Mouse (Mus musculus): ENCODE results near the gene Srrm4. TPM values are rescaled to one million over a fixed set of nuclear protein-coding genes. Genes with fewer than 3 reads are reported as not detected.

Srrm4 gene
- polyA plus RNA-seq, 3 experiments from 2014 or later, result not detected

GRCm38 (mm10) chr5:116552584-116552983, 39.0 kb downstream of the Srrm4 start:
- no peak for ATAC-seq

GRCm38 (mm10) chr5:116545746-116546145, 45.9 kb downstream of the Srrm4 start:
- ATAC-seq, result no peak

- ATAC-seq, result no peak
Observed at GRCm38 (mm10) chr5:116542317-116542716, 49.3 kb downstream of the Srrm4 start.

DNA sequence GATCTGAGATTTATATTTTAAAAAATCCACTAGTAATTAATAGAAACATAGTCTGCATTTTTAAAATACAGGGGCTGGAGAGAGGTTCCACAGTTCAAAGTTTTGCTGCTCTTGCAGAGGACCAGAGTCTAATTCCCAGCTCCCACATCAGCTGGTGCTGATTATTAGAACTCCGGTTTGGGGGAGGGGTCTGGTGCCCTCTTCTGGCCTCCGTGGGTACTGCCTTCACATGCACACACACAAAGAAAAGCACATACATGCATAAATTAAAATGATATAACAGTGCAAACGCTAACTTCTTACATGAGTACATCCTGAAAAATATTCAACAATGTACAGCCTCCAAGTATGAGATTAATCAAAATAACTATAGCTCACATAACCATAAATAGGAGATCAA, 50.5 kb downstream of the Srrm4 start:
- no peak for ATAC-seq

GRCm38 (mm10) chr5:116539360-116539759, 52.3 kb downstream of the Srrm4 start:
- no peak for ATAC-seq

GRCm38 (mm10) chr5:116538491-116538890, 53.1 kb downstream of the Srrm4 start:
- no peak for ATAC-seq

- no peak for ATAC-seq
Observed at GRCm38 (mm10) chr5:116526324-116526723, 65.3 kb downstream of the Srrm4 start.

GRCm38 (mm10) chr5:116525308-116525707, 66.3 kb downstream of the Srrm4 start:
- ATAC-seq, result no peak

DNA sequence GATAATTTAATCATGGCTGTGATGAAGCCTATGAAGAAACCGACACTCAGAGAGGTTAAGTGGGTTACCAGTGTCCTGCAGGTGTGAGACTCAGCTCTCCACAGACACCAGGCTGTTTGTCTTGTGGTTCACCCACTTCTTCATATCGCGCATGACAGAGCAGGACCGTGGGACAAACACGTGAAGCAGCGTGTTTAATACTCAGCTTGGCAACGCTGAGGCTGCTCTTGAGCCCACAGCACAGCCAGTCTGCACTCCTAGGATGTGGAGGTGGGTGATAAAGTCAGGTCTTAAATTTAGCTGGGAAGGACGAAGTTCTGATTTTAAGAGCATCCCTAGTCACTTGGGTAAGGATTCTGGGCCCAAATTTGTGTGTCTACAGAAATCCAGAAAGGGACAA, 68.1 kb downstream of the Srrm4 start:
- no peak for ATAC-seq

DNA sequence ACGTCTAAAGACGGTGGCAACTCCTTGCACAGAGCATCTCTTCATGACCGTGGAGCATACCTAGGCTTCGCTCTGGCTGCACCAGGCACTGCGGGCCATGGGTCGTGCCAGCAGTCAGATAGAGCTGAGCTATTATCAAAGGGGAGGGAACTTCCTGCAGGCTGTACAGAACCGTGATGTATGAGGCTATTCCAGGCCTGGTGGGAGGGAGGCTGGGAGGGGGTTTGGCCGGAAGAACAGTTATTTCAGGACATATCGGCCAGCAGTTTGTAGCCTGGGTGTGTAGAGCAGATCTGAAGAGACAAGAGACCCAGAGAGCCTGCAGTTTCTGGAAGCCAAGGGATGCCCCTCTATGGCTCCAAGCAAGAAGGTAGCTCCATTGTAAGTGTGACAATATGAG, 68.5 kb downstream of the Srrm4 start:
- no peak for ATAC-seq

DNA sequence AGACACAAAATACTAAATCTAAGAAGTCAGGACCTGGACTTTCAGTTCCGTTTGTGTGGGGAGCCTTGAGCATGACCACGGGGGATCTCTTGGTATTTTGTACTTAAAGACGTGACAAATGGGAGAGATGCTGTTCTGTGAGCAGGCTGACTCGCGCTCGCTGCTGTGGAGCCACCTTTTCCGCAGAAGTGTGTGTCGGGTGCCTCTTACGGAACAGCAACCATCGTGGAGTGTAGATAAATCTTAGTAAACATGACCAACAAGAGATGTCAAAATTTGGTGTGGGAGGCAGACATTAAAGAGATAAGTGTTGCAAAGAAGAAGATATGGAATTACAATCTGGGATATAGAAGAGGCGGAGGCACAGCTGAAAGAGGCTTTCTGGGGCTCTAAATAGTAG, 69.3 kb downstream of the Srrm4 start:
- ATAC-seq, result no peak

- no peak for ATAC-seq
Observed at GRCm38 (mm10) chr5:116518047-116518446, 73.6 kb downstream of the Srrm4 start.

DNA sequence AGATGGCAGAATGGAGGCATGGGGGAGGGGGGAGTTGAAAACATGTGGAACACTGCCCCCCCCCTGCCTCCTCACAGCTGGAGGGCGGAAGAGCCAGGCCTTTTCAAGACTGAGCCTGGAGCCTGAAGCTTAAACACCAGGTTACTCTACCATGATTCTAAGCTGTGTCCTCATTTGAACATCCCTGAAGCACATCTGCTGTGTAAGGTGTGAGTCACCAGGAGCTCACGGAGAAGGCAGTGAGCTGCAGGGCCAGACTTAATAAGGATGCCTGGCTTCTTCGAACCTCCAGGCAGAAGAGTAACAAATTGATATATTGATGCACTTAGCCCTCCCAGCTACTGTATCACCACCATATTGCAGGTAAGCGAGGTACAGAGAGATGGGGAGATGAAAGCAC, 79.5 kb downstream of the Srrm4 start:
- ATAC-seq, result no peak

GRCm38 (mm10) chr5:116510229-116510628, 81.4 kb downstream of the Srrm4 start:
- no peak for ATAC-seq

DNA sequence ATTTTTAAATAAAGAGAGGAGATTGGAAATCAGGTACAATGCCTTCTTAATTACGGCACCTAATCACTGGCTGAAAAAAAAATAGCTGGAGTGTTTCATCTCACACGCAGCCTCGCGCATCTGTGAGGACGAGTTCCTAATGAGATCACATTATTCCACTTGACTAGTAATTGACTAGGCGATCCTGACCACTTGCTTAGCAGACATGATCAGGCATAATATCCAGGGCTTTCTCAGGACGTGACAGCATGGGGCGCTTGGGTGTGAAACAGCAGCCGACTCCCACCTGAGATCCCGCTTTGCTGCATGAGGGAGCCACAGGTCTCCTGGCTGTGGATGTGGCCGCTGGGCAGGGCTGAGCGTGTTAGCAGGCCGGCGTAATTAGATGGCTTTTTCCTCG, 90.3 kb downstream of the Srrm4 start:
- ATAC-seq, result no peak

- no peak for ATAC-seq
Observed at GRCm38 (mm10) chr5:116498880-116499640, 92.6 kb downstream of the Srrm4 start.

GRCm38 (mm10) chr5:116497866-116498265, 93.8 kb downstream of the Srrm4 start:
- ATAC-seq, result no peak

DNA sequence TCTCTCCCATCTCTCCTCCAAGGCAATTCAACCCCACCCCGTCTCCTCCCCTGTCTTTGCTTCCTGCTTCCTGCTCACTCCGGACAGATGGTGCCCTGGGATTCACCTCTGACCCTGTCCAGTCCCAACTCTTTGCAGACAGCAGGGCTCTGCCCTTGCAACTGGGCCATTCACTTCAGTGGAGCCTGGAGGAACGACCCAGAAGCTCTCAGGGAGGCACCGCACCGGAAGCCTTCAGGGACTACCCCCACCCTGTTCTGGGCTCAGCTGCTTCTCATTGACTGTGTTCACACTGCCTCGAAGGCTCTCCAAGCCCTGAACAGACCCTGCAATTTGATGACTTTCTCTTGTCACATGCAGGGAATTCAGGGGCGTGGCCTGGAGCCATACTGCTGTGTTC, 94.4 kb downstream of the Srrm4 start:
- no peak for ATAC-seq

- no peak for ATAC-seq
Observed at GRCm38 (mm10) chr5:116496717-116497116, 94.9 kb downstream of the Srrm4 start.

- no peak for ATAC-seq
Observed at GRCm38 (mm10) chr5:116495466-116495865, 96.2 kb downstream of the Srrm4 start.

DNA sequence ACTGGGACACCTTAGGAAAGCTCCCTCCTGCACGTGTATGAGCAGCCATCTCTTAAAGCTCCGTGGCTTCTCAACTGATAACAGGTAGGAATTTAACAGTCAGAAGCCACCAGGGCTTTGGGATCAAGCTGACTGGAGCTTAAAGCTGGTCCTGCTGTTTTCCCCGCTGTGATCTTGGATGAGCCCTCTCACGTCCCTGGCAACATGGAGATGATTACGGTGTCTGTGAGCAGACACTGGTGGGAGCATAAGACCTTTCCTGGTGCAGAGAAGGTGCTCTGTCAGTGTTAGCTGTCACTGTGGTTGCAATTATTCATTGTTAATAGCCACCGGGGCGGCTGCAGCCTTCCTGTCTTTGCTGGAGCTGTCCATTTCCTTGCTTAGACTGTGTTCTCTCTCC, 97.2 kb downstream of the Srrm4 start:
- no peak for ATAC-seq

GRCm38 (mm10) chr5:116492726-116493125, 98.9 kb downstream of the Srrm4 start:
- no peak for ATAC-seq

GRCm38 (mm10) chr5:116491794-116492420, 99.7 kb downstream of the Srrm4 start:
- no peak for ATAC-seq

GRCm38 (mm10) chr5:116490826-116491225, 100.8 kb downstream of the Srrm4 start:
- ATAC-seq, result no peak

DNA sequence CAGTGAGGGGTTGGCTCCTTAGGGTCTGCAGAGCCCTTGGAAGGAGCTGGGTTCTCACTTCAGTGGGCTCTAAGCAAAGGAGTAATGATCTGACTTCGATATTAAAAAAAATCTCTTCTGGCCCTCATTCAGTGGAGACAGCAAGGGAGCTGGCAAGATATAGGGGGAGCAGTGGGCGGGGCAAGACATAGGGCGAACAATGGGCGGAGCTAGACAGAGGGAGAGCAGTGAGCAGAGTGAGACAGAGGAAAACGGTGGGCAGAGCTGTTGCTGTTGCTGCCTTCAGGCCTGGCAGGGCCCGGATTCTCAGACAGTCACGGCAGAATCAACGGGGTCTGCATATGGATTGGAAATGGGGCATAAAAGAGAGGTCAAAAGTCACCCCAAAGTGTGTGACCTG, 102.0 kb downstream of the Srrm4 start:
- no peak for ATAC-seq

All from inflammation-experienced regulatory T-cells, adult 6 months (primary cell).